Mouse (Mus musculus): ENCODE measurements around the gene Dpp8. TPM values are rescaled to one million over a fixed set of nuclear protein-coding genes. Genes with fewer than 3 reads are reported as not detected.

Dpp8 gene
- 50.9 TPM for polyA plus RNA-seq (2017; shearing (Covaris generic))

DNA sequence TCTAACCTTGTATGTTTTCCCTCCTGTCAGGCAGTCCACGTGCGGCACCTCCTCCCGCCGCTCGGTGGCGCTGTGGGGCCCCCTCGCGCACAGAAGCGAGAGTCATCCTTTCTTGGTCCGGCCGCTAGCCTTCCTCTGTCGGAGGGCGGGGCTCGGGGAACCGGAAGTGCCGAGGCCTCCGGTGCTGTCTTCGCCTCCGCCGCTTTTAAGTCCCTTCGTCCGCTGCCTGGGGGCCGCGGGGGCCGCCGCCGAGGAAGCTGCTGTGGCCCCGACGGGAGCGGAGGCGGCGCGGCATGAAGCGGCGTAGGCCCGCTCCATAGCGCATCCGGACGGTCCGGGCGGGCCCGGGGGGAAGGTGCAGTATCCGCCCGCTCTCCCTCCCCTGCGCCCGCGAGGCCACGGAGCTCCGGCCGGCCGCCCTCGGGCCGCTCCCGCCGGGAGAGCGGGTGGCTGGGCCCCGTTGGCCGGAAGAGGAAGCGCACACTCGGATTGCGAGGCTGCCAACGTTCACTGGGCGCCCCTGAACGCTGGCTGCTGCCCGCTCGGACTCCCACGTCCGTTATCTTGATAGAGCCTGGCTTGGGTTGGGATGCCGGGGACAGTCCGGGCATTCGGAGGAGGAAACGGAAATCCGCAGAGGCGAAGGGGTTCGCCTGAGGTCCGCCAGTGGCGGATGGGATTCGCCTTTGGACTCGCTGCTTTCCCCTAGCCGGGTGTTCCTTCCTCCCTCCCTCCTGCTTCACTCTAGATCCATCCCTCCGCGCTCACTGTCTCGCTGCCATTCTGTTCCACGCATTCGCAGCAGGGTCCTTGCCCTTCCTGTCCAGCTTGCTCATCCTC is at the start of gene Dpp8:
Gene Dpp8, plus strand, starts transcription at position 146 of the 840 bp plus-strand sequence.

DNA sequence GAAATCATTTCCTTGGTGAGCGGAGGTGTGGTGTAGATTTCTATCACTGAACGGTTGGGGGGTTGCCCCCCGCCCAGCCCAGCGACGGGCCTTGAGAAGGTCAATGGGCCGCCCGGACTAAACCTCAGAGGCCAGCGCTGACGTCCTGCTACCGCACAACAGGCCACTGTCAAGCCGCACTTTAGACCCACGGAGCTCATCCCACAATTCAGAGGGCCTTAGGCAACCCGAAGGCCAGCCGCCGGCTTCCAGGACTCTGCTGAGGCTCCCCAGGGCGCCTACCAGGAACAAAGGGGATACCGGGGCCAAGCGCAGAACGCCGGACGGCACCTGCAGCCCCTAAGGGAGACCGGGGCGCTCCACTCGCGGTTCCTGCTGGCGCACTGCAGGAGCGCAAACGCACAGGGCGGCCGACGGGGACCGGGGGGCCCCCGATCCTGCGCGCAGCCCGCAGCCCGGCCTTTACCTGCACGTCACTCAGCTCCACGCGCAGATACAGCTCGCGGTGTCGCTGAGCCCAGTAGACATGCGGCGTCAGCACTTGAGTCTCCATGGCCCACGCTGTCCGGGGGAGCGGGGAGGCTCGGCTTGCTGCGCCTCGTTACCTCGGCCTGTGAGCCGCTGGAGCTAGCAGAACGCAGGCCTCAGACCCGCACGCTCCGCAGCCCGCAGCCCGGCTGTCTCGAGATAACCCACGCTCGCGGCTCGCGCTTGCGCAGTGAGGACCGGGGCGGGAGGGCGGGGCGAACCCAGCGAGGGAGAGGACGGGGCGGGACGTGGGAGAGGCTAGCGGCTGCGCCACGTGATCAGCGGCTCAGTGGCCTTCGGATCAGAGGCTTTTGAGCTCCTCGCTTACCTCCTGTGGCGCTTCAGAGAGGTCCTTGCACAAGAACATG is 11.0 kb upstream of the Dpp8 start, which contains the start of gene Hacd3:
Gene Hacd3, minus strand, starts transcription at position 703 of the 896 bp plus-strand sequence.

DNA sequence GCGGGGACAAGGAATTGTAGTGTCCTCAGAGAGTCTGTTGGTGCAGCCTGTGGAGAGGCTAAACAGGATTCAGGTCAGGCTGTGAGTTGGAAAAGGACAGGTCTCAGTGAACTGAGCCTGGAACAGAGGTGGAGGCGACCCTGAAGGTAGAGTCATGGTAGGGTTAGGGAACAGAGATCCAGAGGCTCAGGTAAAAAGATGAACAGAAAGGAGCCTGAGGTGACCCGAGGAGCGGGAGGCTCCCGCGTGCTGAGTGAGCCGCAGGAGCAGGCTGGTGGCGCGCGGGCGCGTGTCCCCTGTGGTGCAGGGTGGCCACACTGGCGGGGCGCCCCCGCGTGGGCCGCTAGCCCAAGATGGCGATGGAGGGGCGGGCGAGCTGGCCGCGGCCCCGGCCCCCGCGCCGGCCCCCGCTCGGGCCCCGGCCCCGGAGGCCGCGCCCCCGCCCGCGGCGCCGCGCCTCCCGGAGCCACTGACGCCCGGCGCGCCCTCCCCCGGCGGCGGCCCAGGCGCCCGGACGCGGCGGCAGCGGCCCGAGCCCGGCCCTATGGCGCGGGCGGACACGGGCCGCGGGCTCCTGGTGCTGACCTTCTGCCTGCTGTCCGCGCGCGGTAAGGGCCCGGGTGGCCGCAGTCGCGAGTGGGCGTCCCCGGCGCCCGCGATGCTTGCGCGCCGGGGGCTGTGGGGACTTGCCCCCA is 68.9 kb downstream of the Dpp8 start, which contains the start of gene Igdcc4:
Gene Igdcc4, plus strand, starts transcription at position 496 of the 695 bp plus-strand sequence.

Other genes with a start within 250 kb of the Dpp8 start
- gene Dennd4a, start 221.1 kb upstream of the Dpp8 start, polyA plus RNA-seq (2017; shearing (Covaris generic)) = 93.5 TPM
- 0.12 TPM for gene Slc24a1, start 80.8 kb upstream of the Dpp8 start, polyA plus RNA-seq (2017; shearing (Covaris generic))
- gene Ints14, start 71.5 kb upstream of the Dpp8 start, polyA plus RNA-seq (2017; shearing (Covaris generic)) = 47.0 TPM
- gene Hacd3, start 10.7 kb upstream of the Dpp8 start, polyA plus RNA-seq (2017; shearing (Covaris generic)) = 77.1 TPM
- gene Igdcc4, start 69.1 kb downstream of the Dpp8 start, polyA plus RNA-seq (2017; shearing (Covaris generic)) = not detected
- not detected for gene Igdcc3, start 108.8 kb downstream of the Dpp8 start, polyA plus RNA-seq (2017; shearing (Covaris generic))
- gene Parp16, start 162.9 kb downstream of the Dpp8 start, polyA plus RNA-seq (2017; shearing (Covaris generic)) = 6.1 TPM
- gene Cilp, start 232.8 kb downstream of the Dpp8 start, polyA plus RNA-seq (2017; shearing (Covaris generic)) = not detected